Mouse (Mus musculus) thymus, postnatal 10 days (tissue): ENCODE results near the gene Nup107.

Experiments used
- DNase-seq, 2 experiments: peaks; one replicate each; pipeline ENCODE4 v3.0.0; 2021; ENCODE audit warnings: low spot score in 2 of 2

Gene Nup107

DNA sequence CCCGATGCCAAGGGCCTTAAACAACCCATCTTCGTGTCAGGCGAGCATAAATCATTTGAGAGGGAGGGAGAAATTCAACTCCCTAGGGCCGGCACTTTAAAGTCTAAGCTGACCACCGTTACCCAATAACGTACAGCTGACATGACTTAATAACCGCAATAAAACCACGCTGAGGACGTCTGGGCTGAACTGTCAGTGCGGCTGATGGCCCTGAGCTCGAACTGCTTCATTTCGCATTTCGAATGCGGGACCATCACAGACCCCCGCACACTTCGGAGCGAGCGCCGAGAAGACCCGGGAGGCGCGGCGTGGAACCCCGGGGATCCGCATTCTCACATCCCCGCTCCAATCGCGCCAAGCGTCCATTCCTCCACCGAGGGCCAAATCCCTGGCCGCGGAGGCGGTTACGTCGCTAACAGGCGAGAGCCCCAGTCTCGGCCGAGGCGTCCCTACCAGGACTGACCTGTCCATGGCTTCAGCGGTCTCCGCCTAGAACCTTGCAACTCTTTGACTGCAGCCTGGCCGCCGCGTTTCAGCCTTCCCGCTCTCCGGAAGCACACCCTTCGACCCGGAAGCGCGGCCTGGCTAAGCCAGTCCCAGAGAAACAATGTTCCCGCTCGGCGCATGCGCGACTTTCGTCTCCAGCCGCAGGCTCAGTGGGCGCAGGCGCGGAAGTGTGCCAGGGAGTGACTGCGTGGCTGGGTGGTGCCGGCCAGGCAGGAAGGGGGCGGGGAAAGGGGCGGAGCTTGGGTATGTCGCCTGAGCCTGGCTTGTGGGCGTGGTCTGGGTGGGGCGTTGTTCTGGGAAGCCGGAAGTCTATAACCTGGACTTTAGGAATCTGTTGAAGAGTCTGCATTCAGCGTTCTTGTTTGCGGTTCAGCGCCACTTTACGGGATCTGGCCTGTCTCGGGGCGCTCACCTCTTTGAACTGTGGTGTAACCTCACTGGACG is at the start of gene Nup107:
Nup107 (minus strand) TSS at position 565 of the 951 bp plus-strand sequence.
- peak; percentile 100 for DNase-seq

DNA sequence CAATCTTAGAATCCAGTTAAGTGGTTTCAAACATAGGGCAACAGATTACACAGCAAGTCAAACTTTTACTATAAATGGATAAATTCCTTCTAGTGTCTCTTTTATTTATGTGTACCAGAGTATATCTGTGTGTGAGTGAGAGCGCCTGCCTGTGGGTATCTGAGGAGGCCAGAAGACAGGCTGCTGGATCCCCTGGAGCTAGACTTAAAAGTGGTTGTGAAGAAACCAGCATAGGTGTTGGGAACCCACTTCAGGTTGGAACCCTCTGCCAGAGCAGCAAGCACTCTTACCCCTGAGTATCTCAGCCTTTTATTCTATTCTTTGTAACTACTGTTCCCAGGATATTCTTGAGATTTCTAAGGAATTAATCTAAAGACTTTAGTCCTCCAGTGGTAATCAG is 49.3 kb upstream of the Nup107 start:
- DNase-seq: no peak

DNA sequence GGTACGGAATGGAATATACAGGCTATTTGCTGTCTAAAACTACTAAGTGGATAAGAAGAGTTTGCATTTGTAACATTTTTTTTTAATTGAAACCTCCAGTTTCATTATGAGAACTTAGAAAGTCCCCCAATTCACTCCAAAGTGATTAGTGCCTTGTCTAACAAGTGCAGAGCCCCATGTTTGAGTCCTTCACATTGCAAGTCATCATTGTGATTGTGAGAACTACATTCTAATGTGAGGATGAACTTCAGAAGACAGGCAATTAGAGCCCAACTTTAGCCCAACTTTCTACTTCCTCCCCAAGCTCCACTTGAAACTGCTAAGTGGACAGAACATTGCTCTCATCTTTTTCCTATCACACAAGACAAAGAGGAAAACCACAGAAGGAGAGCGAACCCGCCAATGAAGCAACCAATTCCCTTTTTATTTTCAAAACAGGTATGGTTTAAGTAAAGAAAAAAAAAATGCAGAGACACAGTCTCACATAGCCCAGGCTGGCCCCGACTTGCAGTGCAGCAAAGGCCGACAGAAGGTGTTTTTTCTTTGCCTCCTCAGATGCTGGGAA is 48.0 kb upstream of the Nup107 start:
- DNase-seq: no peak

DNA sequence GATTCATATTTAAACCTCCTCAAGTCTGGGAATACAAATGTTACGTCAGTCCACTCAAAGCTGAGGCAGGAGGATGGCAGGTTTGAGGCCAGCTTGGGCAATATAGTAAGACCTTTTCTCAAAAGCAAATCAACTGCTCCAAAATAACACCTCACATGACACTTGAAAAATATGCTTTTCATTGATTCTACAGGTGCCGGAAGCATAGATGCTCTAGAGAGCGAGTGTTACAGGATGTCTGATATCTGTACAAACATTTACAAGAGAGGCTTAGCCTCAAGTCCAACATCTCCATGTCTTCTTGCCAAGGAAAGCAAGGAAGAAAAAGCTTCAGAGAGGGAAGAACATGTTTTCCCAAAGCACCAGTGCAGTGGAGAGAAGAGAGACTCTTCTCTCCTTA is 47.2 kb upstream of the Nup107 start:
- no peak for DNase-seq

DNA sequence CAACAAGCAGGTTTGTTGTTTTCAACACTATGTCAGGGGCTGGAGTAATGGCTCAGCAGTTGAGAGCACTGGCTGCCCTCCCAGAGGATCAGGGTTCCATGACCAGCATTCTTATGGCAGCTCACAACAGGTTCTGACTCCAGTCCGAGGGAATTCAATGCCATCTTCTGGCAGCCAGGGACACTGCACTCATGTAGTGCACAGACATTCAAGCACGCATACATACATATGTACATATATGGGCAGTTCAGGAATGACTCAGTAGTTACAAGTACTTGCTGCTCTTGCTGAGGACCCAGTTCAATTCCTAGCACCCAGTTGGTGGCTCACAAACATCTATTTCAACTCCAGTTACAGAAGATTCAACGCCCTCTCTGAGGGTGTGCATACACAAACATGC is 46.4 kb upstream of the Nup107 start:
- no peak for DNase-seq

DNA sequence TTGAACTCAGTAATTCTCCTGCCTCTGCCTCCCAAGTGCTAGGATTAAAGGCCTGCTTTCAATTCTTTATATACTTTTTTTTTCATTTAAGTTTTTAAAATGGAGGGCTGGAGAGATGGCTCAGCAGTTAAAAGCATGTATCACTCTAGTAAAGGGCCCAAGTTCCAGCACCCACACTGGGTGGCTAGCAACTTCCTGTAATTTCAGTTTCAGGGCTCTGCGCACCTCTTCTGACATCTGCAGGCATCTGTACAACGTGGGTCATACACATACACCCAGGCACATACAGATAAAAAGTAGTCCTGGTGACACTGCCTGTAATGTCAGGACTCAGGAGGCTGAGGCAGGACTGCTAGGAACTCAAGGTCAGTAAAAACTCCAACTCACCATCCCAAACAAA is 43.8 kb upstream of the Nup107 start:
- DNase-seq: peak in 1 of 2 experiments; percentile 20

DNA sequence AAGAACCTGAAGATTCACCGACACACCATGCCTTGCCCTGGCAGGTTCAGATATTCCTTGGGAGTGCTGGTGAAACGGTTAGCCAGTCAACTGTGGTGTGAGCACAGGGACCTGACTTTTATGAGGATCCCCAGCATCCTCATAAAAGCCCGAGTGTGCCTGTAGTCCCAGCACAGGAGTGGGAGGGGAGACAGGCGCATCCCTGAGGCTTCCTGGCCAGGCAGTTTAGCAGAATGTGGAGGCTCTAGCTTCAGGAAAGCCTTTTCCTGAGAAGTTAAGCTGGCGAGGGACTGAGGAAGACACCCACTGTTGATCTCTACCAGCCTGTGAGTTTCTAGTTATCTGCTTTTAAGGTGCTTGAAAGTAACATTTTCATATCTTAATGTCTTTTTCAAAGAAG is 42.9 kb upstream of the Nup107 start:
- no peak for DNase-seq

DNA sequence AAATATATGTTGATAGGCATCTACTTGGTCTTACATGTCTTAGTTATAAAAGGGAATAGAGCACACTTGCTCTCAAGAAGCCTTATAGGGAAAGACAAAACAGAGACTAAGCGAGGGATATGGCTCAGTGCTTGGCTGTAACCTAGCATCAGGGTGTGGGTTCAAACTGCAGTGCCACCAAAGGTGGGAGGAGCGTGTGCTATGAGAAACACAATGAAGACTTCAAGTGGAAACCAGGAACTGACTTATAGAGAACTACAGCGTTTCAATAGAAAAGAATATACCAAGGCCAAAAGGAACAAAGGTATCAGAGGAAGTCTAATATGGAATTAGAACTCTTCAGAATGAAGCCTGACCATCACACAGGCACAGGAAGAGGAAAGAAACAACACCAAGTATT is 38.3 kb upstream of the Nup107 start:
- no peak for DNase-seq

DNA sequence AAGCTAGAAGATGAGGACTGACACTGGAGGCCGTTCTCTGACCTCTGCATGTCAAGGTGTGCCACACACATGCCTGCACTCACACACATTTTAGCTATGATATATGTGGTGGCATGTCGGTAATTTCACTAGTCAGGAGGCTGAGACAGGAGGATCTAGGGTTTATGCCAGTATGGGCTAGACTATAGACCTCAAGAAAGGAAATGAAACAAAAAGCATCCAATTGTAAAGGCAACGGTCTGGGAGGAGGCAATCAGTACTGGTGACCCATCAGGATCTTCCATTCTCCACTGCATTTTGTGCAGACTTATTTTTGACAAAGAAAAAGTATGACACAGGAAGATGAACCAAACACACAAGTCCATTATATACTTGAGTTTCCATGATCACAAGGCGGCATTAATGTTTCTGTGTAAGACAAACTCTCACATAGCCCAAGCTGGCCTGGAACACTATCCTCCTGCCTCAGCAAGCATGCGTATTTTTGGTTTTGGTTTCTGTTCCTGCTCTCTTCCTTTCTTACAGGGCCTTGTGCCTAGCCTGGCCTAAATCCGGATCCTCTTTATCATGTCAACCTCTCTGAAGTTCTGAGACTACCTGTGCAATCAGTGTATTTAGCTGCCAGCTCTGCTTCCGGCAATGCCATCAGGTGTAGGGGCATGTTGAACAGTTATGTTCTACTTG is 37.1 kb upstream of the Nup107 start:
- DNase-seq: no peak

DNA sequence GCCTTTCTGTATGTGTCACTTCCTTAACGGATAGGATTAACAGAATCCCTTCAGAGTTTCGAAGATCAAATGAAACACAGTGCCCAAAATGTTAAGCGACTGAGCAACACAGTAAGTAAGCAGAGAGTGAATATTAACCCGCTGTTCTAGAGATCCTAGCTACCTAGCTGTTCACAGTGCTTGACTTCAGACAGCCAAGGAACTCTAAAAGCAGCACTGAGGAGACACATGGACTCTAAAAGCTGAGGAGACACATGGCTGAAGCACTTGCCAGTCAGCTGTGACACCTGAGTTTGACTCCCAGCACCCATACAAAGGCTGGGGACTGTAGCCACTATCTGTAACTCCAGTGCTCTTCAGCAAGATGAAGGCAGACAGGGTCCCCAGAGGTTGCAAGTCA is 36.5 kb upstream of the Nup107 start:
- DNase-seq: no peak

DNA sequence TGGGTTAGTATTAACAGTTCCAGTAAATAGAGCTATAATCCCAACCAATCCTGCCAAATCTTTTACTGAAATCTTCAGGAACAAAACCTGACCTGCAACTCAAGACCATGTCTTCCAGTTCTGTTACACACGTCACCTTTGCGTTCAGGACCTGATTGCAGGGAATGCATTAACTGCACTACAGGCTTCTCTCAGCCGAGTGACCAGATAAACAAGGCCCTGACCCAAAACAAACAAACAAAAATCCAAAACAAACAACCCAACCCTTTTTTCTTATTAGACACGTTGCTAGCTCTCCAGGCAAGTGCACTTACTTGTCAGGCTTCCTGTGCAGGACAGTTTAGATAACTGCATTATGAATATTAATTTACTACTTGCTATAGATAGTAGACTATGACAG is 36.0 kb upstream of the Nup107 start:
- DNase-seq: no peak

DNA sequence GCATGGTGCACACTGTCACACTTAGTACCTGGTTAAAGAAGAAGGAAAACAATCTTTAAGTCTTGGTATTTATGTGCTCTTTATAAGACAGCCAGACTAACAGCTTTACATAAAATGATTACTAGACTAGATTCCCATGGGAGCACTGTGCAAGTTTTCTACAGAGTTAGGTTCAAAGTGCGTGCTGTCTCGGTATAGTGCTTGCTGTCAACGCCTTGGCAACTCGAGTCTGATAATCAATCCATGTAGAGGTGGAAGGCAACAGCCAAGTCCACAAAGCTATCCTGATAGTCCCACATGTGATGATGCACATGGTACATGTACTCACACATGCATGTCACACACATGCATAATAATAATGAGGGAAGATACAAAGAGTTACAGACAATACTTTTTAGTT is 32.1 kb upstream of the Nup107 start:
- no peak for DNase-seq

DNA sequence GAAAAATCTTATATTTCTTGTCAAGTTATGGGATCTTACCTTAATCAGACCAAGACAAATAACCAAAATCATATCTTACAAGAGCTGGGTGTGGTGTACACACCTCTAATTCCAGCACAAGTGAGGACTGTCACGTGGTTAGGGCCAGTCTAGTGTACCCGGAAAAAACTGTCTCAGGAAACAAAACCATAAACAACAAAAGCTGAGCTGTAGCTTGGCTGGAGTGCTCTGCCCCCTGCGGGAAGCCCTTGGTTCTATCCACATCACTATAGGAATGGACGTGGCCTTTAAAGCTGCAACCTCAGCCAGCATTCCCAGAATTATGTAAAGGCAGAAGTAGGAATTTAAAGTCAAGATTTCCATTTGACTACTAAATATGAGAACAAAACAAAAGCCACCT is 31.6 kb upstream of the Nup107 start:
- no peak for DNase-seq

DNA sequence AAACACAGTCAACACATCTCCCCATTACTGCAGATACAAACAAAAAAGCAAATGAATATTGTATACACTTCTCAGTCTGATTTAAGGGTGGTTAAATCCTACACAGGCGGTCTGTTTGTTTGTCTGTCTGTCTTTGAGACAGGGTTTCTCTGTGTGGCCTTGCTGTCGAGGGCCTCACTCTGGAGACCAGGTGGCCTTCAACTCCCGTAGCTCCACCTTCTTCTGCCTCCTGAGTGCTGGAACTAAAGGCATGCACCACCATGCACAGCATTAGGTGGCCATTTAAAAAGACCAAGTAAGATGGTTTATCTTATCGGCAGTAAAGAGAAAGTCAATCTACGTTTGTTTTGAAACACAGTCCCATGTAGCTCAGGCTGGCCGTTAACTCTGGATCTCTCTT is 30.8 kb upstream of the Nup107 start:
- no peak for DNase-seq

DNA sequence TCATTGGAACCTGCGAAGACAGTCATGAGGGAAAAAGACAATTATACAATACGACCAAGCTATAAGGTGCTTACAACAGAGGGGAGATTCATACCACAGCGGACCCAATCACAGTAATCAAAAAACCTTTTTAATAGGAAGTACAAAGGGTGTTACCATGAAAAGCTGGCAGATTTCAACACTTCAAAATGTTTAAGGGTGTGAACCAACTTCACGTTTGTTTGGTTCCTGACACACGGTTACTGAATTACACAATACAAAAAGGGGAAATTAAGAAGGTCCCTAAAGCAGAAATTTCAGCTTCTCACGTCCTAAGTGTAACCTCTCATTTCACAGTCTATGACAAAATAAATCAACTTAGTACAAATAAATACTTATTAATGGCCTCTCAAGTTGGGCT is 26.1 kb upstream of the Nup107 start:
- DNase-seq: no peak

DNA sequence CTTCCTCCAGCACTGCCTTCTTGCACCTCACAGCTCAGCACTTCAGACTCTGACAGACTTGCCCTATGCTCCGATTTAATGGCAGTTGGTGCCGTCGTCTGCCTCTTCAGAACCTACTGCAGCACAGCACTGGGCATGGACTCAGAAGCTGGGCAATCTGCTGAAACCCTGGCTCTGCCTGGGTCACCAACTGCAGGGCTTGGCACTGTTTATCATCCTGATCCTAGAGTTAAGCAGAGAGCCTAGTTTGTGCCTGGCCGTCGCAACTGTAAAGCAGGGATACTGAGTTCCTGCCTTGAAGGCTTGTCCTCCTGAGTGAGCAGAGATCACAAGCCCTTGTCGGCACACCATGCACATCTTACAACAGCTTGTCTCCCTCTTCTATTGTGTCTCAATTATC is 24.2 kb upstream of the Nup107 start:
- no peak for DNase-seq

DNA sequence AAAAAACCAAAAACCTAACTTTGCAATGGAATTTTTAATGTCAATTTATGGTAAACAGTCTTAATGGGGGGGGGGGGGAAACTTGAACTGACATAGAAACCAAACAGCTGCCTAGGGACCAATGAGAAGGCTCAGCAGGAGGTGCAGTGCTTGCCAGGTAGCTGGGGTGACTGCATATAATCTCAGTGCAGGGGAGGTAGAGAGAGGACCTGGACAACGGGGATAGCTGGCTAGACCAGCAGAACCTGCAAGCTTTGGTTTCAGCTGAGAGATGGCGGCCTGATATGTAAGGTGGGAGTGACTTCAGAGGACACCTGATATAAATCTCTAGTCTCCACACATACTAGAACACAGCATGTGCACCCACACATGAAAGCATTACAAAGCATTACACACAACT is 20.0 kb upstream of the Nup107 start:
- no peak for DNase-seq

DNA sequence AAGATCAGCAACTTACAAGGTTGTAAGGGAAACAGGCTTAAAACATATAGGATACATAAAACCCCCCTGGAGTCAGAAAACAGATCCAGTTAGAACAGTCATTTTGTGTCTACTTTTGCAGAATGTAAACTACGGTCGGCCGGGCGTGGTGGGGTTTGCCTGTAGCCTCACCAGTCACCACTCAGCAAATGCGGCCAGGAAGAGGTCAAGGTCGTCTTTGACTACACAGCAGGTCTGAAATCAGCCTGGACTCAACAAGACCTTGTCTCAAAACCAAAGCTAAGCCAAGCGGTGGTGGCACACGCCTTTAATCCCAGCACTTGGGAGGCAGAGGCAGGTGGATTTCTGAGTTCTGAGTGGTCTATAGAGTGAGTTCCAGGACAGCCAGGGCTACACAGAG is 19.1 kb upstream of the Nup107 start:
- no peak for DNase-seq

DNA sequence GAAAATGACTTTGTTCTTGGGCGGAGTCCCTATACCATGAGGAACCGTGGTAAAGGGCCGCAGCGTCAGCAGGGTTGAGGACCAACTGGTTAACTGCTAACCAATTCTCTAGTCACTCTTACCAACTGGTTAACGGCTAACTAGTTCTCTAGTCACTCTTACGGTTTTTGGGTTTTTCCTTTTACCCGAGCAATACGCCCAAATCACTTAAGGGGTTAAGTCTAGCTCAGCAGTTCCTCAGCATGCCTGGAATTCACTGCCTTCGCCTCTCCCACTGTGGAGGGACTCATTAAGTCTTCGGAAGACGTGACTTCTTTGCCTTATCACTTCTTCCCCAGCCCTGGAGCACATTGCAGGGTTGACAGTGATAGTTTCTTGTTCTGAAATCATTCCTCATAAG is 18.0 kb upstream of the Nup107 start:
- DNase-seq: no peak

DNA sequence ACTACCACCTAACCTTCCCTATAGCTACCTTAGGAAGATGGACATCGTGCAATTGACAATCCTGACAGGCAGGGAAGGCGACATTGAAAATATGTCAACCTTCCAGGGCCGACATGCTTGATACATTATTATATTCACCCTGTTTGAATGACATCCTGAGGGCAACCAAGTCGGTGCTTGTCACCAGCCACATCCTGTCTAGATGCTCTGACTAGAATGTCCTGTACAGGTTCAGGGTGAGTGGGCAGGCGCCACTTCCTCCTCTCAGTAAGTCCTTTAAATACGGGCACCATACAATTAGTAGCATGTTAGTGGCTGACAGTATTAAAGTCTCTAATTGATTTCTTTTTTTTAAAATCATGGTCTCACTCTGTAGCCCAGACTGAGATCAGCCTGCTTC is 15.6 kb upstream of the Nup107 start:
- DNase-seq: no peak

DNA sequence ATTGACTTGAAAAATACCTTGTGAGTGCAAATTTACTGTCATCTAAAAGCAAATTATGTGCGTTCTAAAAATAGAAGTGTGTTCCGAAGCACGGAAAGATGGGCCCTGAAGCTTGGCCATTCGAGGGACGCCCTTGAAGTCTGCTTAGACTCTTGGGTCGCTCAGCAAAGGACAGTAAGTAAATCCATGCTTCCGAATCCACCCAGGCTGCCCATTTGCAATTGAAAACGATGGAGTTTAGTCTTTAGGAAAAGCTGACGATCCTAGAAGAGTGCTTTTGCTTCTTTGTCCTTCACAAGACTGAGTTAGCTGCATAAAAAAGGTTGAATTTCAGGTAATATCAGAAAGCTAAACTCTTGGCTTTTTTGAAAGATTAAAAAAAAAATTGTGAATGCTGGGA is 13.4 kb upstream of the Nup107 start:
- no peak for DNase-seq

DNA sequence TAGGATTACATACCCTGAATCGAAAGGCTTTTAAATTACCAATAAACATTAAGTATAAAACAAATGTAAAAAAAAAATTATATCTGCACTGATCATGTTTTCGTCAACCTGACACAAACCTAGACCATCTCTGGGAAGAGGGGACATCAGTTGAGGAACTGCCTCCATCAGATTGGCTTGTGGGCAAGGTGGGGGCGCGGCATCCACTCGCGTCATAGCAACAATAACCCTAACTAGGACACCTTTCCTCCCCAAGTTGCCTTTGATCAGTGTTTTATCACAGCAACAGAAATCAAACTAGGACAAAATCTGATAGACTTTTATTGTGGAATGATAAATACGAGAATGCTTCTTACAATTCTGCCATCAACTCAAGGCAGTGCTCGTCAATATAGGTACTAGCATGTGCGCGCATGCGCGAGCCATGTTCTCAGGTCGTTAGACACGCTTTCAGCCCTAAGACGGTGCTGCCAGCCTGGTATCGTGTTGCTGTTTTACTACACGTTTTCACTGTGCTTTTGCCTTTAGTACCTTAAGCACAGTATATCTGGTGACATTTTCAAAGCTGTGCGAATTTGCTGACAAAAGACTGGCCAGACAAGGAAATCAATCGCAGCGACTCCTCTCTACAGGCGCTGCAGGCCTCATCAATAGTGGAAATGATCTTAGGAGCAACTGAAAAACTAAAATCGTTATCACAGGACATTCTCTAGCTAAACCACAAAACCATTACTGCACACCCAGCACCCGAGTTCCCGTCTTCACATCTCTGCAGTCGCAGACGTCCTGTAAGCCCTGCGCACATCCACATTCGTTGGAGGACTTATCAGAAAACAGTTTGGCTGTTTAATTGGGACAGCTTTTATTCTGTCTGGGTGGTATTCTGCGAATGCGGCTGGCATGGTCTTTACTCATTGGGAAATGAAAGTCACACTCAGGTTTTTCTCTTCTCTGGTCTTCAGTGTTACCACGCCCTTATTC is 11.7 kb upstream of the Nup107 start:
- DNase-seq: no peak
